Mouse (Mus musculus): ENCODE measurements around the gene Fnip2. TPM values are rescaled to one million over a fixed set of nuclear protein-coding genes. Genes with fewer than 3 reads are reported as not detected.

The Fnip2 gene
- polyA plus RNA-seq, 1 experiment, result 0.36 TPM

DNA sequence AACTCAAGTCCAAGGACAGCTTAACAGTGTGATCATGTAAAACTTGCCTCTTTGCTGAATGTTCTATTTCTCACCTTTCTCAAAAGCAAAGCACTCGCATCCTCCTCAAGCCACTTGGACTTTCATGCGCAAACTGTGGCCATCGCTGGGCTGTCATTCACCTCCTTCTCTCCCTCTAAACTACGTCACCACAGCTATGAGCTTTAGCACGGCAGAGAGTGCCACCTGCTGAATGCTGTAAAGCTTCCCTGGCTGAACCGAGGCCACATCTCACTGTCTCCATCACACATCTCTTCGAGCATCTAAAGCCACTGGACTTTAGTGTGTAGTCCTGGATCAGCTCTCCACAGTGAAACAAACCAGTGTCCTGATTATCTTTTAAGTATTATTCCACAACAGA lies 72.4 kb downstream of the Fnip2 start:
- no peaks in the 10 kb centered on the region for H3K27me3 ChIP-seq (ENCODE audit: control insufficient read depth)
- H3K4me3 ChIP-seq (replicated peaks), result no peak overlapping the region
- no peaks in the 10 kb centered on the region for H3K4me1 ChIP-seq (ENCODE audit: control insufficient read depth)
- peaks cover 97% of the 10 kb centered on the region for H3K36me3 ChIP-seq (ENCODE audit: control insufficient read depth)
- TF ChIP-seq TAL1 (IDR thresholded peaks at IDR 0.05; ENCODE audit: low read length) (no peak), GATA1 (IDR thresholded peaks at IDR 0.05; ENCODE audit: low read length) (no peak)
- H3K9me3 ChIP-seq (ENCODE audit: control insufficient read depth, low read length), result no peaks in the 10 kb centered on the region

DNA sequence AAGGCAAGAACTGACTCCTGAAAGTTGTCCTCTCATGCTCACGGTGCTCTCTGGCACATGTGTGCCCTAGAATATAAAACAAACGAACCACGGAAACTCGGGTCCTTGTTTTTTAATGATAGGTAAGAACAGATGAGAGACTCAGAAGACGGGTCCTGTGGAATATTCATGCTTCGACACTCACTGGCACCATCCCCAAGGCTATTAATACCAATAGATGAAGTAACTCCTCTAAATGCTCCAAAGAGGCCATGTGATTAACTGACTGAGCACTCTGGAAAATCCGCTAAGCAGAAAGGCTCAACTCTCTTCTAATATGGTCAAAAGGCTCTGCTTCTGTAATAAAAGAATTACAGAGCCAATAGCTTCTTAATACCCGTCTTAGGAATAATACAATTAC lies 73.6 kb downstream of the Fnip2 start:
- Histone ChIP-seq H3K4me1 (ENCODE audit: control insufficient read depth) (no peaks in the 10 kb centered on the region), H3K4me3 (replicated peaks) (no peak overlapping the region), H3K27me3 (ENCODE audit: control insufficient read depth) (no peaks in the 10 kb centered on the region), H3K9me3 (ENCODE audit: control insufficient read depth, low read length) (no peaks in the 10 kb centered on the region), H3K36me3 (ENCODE audit: control insufficient read depth) (peaks cover 96% of the 10 kb centered on the region)
- TF ChIP-seq GATA1 (IDR thresholded peaks at IDR 0.05; ENCODE audit: low read length) (no peak), TAL1 (IDR thresholded peaks at IDR 0.05; ENCODE audit: low read length) (no peak)

DNA sequence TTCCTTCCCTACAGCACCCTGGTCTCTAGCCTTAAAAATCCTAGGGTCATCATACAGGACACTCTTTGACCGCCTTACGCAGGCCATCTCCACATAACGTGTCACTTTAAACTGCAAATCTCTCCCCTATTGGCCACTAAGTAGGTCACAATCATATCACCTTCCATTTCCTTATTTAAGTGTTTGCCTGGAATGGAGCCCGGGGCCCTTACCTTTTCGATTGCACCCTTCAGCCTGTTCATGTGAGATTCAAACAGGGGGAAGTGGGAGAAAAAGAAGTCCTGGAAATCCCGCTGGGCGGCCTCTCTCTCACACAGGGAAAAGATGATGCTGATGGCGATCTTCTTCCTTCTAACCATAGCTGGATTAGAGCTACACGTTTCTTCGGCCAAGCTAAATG lies 74.5 kb downstream of the Fnip2 start:
- no peaks in the 10 kb centered on the region for H3K27me3 ChIP-seq (ENCODE audit: control insufficient read depth)
- H3K36me3 ChIP-seq (ENCODE audit: control insufficient read depth), result peaks cover 98% of the 10 kb centered on the region
- H3K9me3 ChIP-seq (ENCODE audit: control insufficient read depth, low read length), result no peaks in the 10 kb centered on the region
- H3K4me3 ChIP-seq (replicated peaks), result no peak overlapping the region
- H3K4me1 ChIP-seq (ENCODE audit: control insufficient read depth), result no peaks in the 10 kb centered on the region
- TF ChIP-seq GATA1 (IDR thresholded peaks at IDR 0.05; ENCODE audit: low read length) (no peak), TAL1 (IDR thresholded peaks at IDR 0.05; ENCODE audit: low read length) (no peak)

DNA sequence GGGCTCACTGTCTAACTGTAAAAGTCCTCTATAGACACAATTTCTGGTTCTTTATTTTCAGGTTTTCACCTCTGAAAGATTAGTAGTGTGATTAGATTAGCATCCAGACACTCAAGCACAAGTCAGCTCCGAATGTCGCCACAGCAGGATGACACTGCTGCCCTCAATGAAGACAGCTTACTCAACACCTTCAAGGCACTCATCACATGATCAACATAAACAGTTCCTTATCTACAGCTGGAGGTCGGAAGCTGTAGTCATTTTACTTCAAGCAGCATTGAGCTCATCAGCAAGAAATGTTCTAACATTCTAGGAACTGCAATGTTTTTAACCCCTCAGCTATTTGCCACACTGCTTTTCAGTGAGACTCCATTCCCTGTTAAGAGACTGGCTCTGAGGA lies 76.0 kb downstream of the Fnip2 start:
- Histone ChIP-seq H3K4me1 (ENCODE audit: control insufficient read depth) (no peaks in the 10 kb centered on the region), H3K9me3 (ENCODE audit: control insufficient read depth, low read length) (no peaks in the 10 kb centered on the region), H3K27me3 (ENCODE audit: control insufficient read depth) (no peaks in the 10 kb centered on the region), H3K36me3 (ENCODE audit: control insufficient read depth) (peaks cover 98% of the 10 kb centered on the region), H3K4me3 (replicated peaks) (no peak overlapping the region)
- TF ChIP-seq TAL1 (IDR thresholded peaks at IDR 0.05; ENCODE audit: low read length) (no peak), GATA1 (IDR thresholded peaks at IDR 0.05; ENCODE audit: low read length) (no peak)

DNA sequence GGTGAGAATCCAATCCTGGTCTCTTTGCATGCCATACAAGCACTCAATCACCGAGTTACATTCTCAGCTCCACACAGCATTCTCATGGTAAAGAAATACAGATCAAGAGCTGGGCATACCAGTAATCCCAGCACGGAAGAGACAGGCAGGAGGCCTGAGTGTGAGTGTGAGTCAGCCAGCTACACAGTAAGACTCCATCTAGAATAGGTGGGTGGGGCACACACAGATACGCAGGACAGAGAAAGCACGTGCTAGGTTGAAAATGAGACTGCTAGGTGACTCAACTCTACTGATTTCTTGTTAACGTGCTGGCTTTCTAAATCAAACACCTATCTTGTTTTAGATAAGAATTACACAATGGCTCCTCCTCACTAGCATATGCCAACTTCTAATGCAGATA lies 77.5 kb downstream of the Fnip2 start:
- Histone ChIP-seq H3K9me3 (ENCODE audit: control insufficient read depth, low read length) (no peaks in the 10 kb centered on the region), H3K36me3 (ENCODE audit: control insufficient read depth) (peaks cover 98% of the 10 kb centered on the region), H3K4me1 (ENCODE audit: control insufficient read depth) (no peaks in the 10 kb centered on the region), H3K27me3 (ENCODE audit: control insufficient read depth) (no peaks in the 10 kb centered on the region), H3K4me3 (replicated peaks) (no peak overlapping the region)
- TF ChIP-seq GATA1 (IDR thresholded peaks at IDR 0.05; ENCODE audit: low read length), result no peak
- no peak for TF ChIP-seq TAL1 (IDR thresholded peaks at IDR 0.05; ENCODE audit: low read length)

DNA sequence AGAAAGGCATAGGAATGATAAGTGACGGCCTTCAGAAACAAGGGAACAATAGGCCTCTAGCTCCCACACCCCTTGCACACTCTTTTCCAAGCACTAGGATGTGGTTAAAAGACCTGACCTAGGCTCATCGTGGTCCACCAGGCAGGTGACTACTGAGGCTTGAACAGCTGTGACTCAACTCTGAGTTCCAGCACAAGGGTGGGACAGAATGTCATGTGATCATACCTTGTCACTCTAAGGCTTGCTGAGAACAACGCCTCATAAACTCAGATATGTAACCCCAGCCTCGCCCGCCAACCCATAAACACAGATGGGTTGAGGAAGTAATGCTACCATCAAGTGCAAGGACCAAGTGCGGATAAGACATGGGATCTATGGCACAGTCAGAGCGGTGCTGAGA lies 79.6 kb downstream of the Fnip2 start:
- Histone ChIP-seq H3K4me3 (replicated peaks) (no peak overlapping the region), H3K9me3 (ENCODE audit: control insufficient read depth, low read length) (no peaks in the 10 kb centered on the region), H3K36me3 (ENCODE audit: control insufficient read depth) (peaks cover 98% of the 10 kb centered on the region), H3K4me1 (ENCODE audit: control insufficient read depth) (no peaks in the 10 kb centered on the region), H3K27me3 (ENCODE audit: control insufficient read depth) (no peaks in the 10 kb centered on the region)
- no peak for TF ChIP-seq TAL1 (IDR thresholded peaks at IDR 0.05; ENCODE audit: low read length)
- TF ChIP-seq GATA1 (IDR thresholded peaks at IDR 0.05; ENCODE audit: low read length), result no peak

DNA sequence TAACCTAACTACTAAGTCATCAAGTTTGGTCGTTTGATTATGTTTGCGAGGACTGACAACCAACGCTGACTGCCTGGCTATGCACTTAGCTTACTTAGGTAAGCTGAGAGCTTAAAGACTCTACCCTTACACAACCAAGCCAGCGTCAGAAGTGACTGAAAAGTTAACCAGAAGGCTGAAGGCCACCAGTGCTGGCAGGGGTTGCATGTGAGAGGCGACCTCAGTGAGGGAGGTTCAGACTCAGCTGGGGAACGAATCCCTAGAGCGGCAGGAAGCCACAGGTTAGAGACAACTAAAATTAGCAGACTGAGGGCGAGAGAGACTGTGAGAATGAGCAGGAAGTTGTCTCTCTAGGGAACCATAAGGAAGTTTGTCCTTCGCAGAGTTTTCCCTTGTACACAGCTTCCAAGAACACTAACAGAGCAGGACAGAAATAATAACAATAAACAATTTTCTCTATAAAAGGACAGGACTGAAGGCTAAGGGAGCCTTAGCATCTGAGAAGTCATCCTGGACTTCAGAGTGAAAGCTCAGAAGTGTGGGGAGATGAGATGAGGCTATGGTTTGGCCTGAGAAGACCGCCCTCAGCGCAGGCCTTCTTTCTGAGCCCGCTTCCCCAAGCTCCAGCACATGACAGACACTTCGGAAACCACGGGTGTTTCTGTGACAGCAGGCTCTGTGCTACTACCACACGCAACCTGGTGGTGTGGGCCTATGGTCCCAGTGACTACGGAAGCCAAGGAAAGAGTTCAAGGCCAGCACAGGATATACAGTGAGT lies 83.1 kb downstream of the Fnip2 start:
- Histone ChIP-seq H3K27me3 (ENCODE audit: control insufficient read depth) (no peaks in the 10 kb centered on the region), H3K36me3 (ENCODE audit: control insufficient read depth) (peaks cover 99% of the 10 kb centered on the region), H3K4me3 (replicated peaks) (no peak overlapping the region), H3K9me3 (ENCODE audit: control insufficient read depth, low read length) (no peaks in the 10 kb centered on the region), H3K4me1 (ENCODE audit: control insufficient read depth) (peaks cover 10% of the 10 kb centered on the region; the same call in 1 of the 2 replicates)
- TF ChIP-seq GATA1 (IDR thresholded peaks at IDR 0.05; ENCODE audit: low read length) (no peak), TAL1 (IDR thresholded peaks at IDR 0.05; ENCODE audit: low read length) (no peak)

DNA sequence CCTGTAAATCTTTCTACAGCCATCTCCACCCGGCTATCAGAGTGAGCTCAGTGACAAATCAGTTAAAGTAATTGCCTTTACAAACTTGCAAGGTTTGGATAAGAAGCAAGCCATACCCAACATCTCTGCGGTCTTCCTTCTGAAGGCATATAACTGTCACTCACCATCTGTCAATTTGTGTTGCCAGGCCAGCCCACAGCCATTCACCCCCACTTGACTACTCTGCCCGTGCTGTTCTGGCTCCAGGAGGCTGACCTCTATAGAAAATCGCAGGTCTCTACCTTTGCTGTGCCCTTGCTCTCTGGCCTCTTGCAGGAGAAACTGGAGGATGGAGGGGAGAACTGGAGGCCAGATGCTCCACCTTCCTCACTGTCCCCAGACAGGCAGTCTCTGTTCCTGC lies 88.7 kb downstream of the Fnip2 start:
- Histone ChIP-seq H3K27me3 (ENCODE audit: control insufficient read depth) (no peaks in the 10 kb centered on the region), H3K4me3 (replicated peaks) (no peak overlapping the region), H3K9me3 (ENCODE audit: control insufficient read depth, low read length) (no peaks in the 10 kb centered on the region), H3K36me3 (ENCODE audit: control insufficient read depth) (peaks cover 99% of the 10 kb centered on the region), H3K4me1 (ENCODE audit: control insufficient read depth) (peaks cover 23% of the 10 kb centered on the region)
- TF ChIP-seq GATA1 (IDR thresholded peaks at IDR 0.05; ENCODE audit: low read length), result no peak
- TF ChIP-seq TAL1 (IDR thresholded peaks at IDR 0.05; ENCODE audit: low read length), result no peak

DNA sequence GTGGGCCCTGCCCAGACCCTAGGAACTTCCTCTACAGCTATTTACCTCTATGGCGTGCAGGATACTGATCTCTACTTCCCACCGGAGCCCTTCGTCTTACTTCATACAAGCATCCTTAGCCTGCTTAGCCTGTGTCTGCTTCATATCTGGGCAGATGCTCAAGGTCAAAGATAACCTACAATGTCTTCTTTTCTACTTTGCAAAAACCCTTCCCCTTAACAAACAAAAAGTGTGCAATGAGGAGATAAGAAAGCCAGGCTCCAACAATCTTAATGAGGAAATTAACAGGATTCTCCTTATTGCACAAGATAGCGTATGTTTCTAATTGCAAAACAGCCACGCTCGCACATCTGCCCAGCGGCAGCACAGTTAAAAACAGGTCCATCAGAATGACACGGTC lies 89.2 kb downstream of the Fnip2 start:
- H3K9me3 ChIP-seq (ENCODE audit: control insufficient read depth, low read length), result no peaks in the 10 kb centered on the region
- TF ChIP-seq GATA1 (IDR thresholded peaks at IDR 0.05; ENCODE audit: low read length), result no peak
- TF ChIP-seq TAL1 (IDR thresholded peaks at IDR 0.05; ENCODE audit: low read length), result no peak
- H3K36me3 ChIP-seq (ENCODE audit: control insufficient read depth), result peaks cover 99% of the 10 kb centered on the region
- no peak overlapping the region for H3K4me3 ChIP-seq (replicated peaks)
- H3K4me1 ChIP-seq (ENCODE audit: control insufficient read depth), result peaks cover 23% of the 10 kb centered on the region
- no peaks in the 10 kb centered on the region for H3K27me3 ChIP-seq (ENCODE audit: control insufficient read depth)

DNA sequence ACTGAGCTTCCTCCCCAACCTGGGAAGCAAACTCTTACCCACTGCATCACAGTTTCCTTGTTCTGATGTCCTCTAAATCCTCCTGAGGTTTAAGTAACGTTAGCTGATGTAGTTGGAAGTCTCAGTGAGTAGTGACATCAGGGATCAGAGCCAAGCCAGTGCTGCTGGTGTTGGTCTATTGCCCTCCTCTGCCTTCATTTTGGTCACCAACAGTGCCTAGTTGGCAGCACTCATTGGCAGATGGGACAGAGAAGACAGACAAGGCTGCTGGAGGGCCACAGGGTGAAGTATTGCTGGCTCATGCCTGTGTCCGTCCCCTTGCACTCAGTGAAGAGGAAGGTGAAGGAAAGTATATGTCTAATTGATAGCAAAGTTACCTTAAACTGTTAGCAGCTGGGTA lies 91.6 kb downstream of the Fnip2 start:
- no peak for TF ChIP-seq GATA1 (IDR thresholded peaks at IDR 0.05; ENCODE audit: low read length)
- TF ChIP-seq TAL1 (IDR thresholded peaks at IDR 0.05; ENCODE audit: low read length), result no peak
- Histone ChIP-seq H3K4me3 (replicated peaks) (no peak overlapping the region), H3K9me3 (ENCODE audit: control insufficient read depth, low read length) (no peaks in the 10 kb centered on the region), H3K4me1 (ENCODE audit: control insufficient read depth) (peaks cover 23% of the 10 kb centered on the region), H3K27me3 (ENCODE audit: control insufficient read depth) (no peaks in the 10 kb centered on the region), H3K36me3 (ENCODE audit: control insufficient read depth) (peaks cover 99% of the 10 kb centered on the region)
